Mouse (Mus musculus) stomach, postnatal 0 days (tissue): ENCODE measurements around the gene Adcyap1r1.

Experiments
- CTCF ChIP-seq: IDR thresholded peaks from 2 replicates; pipeline ENCODE4 v1.5.1; 2016; ENCODE audit warnings: antibody characterized with exemption, low read depth, mild to moderate bottlenecking, moderate library complexity
- EP300 ChIP-seq: optimal IDR thresholded peaks from 2 replicates; pipeline ENCODE3; 2016; ENCODE audit warnings: antibody characterized with exemption

DNA sequence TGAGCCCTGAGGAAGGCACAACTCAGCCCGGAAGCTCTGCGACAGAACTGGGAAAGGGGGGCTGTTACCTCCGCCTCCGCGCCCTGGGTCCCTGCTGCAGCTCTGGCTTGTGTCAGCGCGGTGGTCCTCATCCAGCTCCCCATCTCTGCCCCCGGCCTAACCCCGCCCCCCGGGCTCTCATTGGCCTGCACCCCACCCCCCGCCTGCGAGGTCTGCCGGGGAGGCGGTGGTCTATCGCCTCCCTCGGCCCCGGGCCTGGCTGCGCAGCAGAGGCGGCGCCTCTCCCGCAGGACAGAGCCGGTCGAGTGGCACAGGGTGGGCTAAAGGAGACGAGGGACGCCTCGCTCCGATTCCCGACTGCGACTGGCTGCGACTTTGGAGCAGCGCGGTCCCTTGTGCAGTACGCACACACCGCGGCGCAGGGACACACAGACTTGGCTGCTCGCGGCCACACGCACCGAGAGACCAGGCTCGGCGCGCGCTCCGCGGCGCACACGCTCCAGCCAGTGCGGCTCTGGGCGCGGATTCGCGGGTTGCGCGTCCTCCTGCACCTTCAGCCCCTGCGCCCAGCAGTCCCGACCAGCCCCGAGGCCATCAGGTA is at the start of gene Adcyap1r1:
- no peak for TF ChIP-seq CTCF
- no peak for TF ChIP-seq EP300
